Mouse (Mus musculus) liver, postnatal 0 days (tissue): ENCODE measurements around the gene Arid3b. TPM values are rescaled to one million over a fixed set of nuclear protein-coding genes. Genes with fewer than 3 reads are reported as not detected.

Experiments
- ATAC-seq: fragments of 200-750 bp; cut with Nextera tagmentation; 2 replicates; pipeline ENCODE4 v1.8.0; 2017; ENCODE audit warnings: mild to moderate bottlenecking, moderate library complexity
- DNase-seq: peaks from one replicate; pipeline ENCODE4 v3.0.0-alpha.2; 2016
- H3K27ac ChIP-seq: fragments of 300-500 bp; sonication (generic); 2 replicates; pipeline ENCODE4 v1.5.1; 2014; ENCODE audit warnings: antibody characterized with exemption, moderate library complexity, mild to moderate bottlenecking, low read depth
- H3K27me3 ChIP-seq: fragments of 300-500 bp; sonication (generic); 2 replicates; pipeline ENCODE4 v1.6.1; 2014; ENCODE audit warnings: low read length, control low read depth, mixed read lengths; ENCODE audit not compliant: insufficient read depth
- H3K36me3 ChIP-seq: fragments of 300-500 bp; sonication (generic); replicated peaks from 2 replicates; pipeline ENCODE4 v1.6.1; 2014; ENCODE audit warnings: mild to moderate bottlenecking, control low read depth, low read length, moderate library complexity, mixed read lengths; ENCODE audit not compliant: insufficient read depth
- H3K4me1 ChIP-seq: fragments of 300-500 bp; sonication (generic); 2 replicates; pipeline ENCODE4 v1.6.1; 2014; ENCODE audit warnings: antibody characterized with exemption, mild to moderate bottlenecking, control low read depth; ENCODE audit not compliant: insufficient read depth
- H3K4me2 ChIP-seq: fragments of 300-500 bp; sonication (generic); 2 replicates; pipeline ENCODE4 v1.6.1; 2014; ENCODE audit warnings: low read depth, mild to moderate bottlenecking, low read length, moderate library complexity, mixed read lengths
- H3K4me3 ChIP-seq: fragments of 300-500 bp; sonication (generic); 2 replicates; pipeline ENCODE4 v1.5.1; 2014; ENCODE audit warnings: low read depth, low read length
- H3K9ac ChIP-seq: fragments of 300-500 bp; sonication (generic); replicated peaks from 2 replicates; pipeline ENCODE4 v1.6.1; 2014; ENCODE audit warnings: mild to moderate bottlenecking, moderate library complexity
- H3K9me3 ChIP-seq: fragments of 300-500 bp; sonication (generic); 2 replicates; pipeline ENCODE4 v1.6.1; 2016; ENCODE audit warnings: mild to moderate bottlenecking, control low read depth, low read length, mixed read lengths
- CTCF ChIP-seq: sonication (generic); IDR thresholded peaks from 2 replicates; pipeline ENCODE4 v1.5.1; 2016; ENCODE audit warnings: antibody characterized with exemption, low read depth
- EP300 ChIP-seq: IDR thresholded peaks from 2 replicates; pipeline ENCODE4 v1.6.1; 2016; ENCODE audit warnings: antibody characterized with exemption, low read depth, mild to moderate bottlenecking
- WGBS: fragments of 180-500 bp; shearing (Covaris S2); extraction: QIAGEN DNeasy Blood & Tissue Kit; methylation state at CpG from one replicate; pipeline ENCODE4 v1.1.7; 2014; ENCODE audit not compliant: insufficient replicate concordance; 5-methylcytosine and 5-hydroxymethylcytosine counted together
- polyA plus RNA-seq: library from polyadenylated mRNA; unstranded; fragments of >200 nt; fragmentation: Nextera tagmentation; extraction: Ambion mirVana; gene quantifications from 2 replicates; pipeline ENCODE4 v1.2.1, GENCODE M21; 2015

The Arid3b gene
- polyA plus RNA-seq, 1 experiment from 2014 or later = 4.7 TPM

- TF ChIP-seq EP300 = no peak
- no peak for TF ChIP-seq CTCF
- Histone ChIP-seq H3K27me3 (0 out of 2 replicates have a peak, but pooled peaks cover 2% of the 10 kb centered on the region), H3K9me3 (no peaks in the 10 kb centered on the region), H3K4me1 (no peaks in the 10 kb centered on the region), H3K4me3 (no peak overlapping the region), H3K27ac (no peak overlapping the region), H3K36me3 (no peaks in the 10 kb centered on the region), H3K9ac (no peak overlapping the region), H3K4me2 (no peak overlapping the region)
- ATAC-seq = 0 out of 2 replicates have a peak, but pooled peaks have one; percentile 19
- 81% methylated on average over 2 of the region's 2 CpGs for WGBS
- no peak for DNase-seq
Observed at GRCm38 (mm10) chr9:57856456-57856855, 19.9 kb upstream of the Arid3b start.

GRCm38 (mm10) chr9:57854280-57854679 is 17.7 kb upstream of the Arid3b start:
- Histone ChIP-seq H3K36me3 (no peaks in the 10 kb centered on the region), H3K9me3 (no peaks in the 10 kb centered on the region), H3K4me2 (no peak overlapping the region), H3K27ac (no peak overlapping the region), H3K4me3 (no peak overlapping the region), H3K9ac (no peak overlapping the region), H3K4me1 (no peaks in the 10 kb centered on the region), H3K27me3 (no peaks in the 10 kb centered on the region)
- TF ChIP-seq CTCF (no peak), EP300 (no peak)
- ATAC-seq (no peak), DNase-seq (no peak)

- no peak for TF ChIP-seq CTCF
- TF ChIP-seq EP300 = no peak
Observed at GRCm38 (mm10) chr9:57839032-57839431, 2.4 kb upstream of the Arid3b start.

GRCm38 (mm10) chr9:57835841-57836514 is 615 bp downstream of the Arid3b start:
- Histone ChIP-seq H3K27me3 (no peaks in the 10 kb centered on the region), H3K9ac (peak overlapping the region; percentile 76), H3K36me3 (peaks cover 6% of the 10 kb centered on the region), H3K9me3 (no peaks in the 10 kb centered on the region), H3K4me2 (peak overlapping the region; percentile 94), H3K4me3 (peak overlapping the region; percentile 91), H3K4me1 (peaks cover 31% of the 10 kb centered on the region), H3K27ac (peak overlapping the region; percentile 58)
- no peak for TF ChIP-seq EP300
- no peak for TF ChIP-seq CTCF
- 2% methylated on average over 22 of the region's 22 CpGs for WGBS
- ATAC-seq (no peak), DNase-seq (no peak)

More at GRCm38 (mm10) chr9:57839032-57839431, 2.4 kb upstream of the Arid3b start:
- H3K4me1 ChIP-seq = peaks cover 18% of the 10 kb centered on the region
- no peaks in the 10 kb centered on the region for H3K9me3 ChIP-seq
- no peaks in the 10 kb centered on the region for H3K27me3 ChIP-seq
- no peak overlapping the region for H3K4me3 ChIP-seq
- H3K27ac ChIP-seq = no peak overlapping the region
- no peaks in the 10 kb centered on the region for H3K36me3 ChIP-seq
- H3K9ac ChIP-seq = no peak overlapping the region
- ATAC-seq (no peak), DNase-seq (no peak)
- WGBS = 34% methylated on average over 2 of the region's 2 CpGs
- H3K4me2 ChIP-seq = no peak overlapping the region

- H3K9me3 ChIP-seq = no peaks in the 10 kb centered on the region
- peak overlapping the region; percentile 94; the same call in 1 of the 2 replicates for H3K4me2 ChIP-seq
- no peak for DNase-seq
- no peak for ATAC-seq
- WGBS = 62% methylated on average over 11 of the region's 11 CpGs
- H3K4me3 ChIP-seq = peak overlapping the region; percentile 91
- peaks cover 6% of the 10 kb centered on the region for H3K36me3 ChIP-seq
- no peak overlapping the region for H3K9ac ChIP-seq
- peaks cover 38% of the 10 kb centered on the region for H3K4me1 ChIP-seq
- H3K27ac ChIP-seq = no peak overlapping the region
- no peaks in the 10 kb centered on the region for H3K27me3 ChIP-seq
- TF ChIP-seq CTCF = no peak
- TF ChIP-seq EP300 = no peak
Observed at GRCm38 (mm10) chr9:57834629-57835417, 1.8 kb downstream of the Arid3b start.

- TF ChIP-seq EP300 = no peak
- TF ChIP-seq CTCF = no peak
- Histone ChIP-seq H3K36me3 (peaks cover 6% of the 10 kb centered on the region), H3K9ac (no peak overlapping the region), H3K4me1 (peaks cover 43% of the 10 kb centered on the region), H3K9me3 (no peaks in the 10 kb centered on the region), H3K27ac (no peak overlapping the region), H3K4me2 (no peak overlapping the region), H3K27me3 (no peaks in the 10 kb centered on the region), H3K4me3 (no peak overlapping the region)
- no peak for DNase-seq
- no peak for ATAC-seq
- WGBS = 81% methylated on average over 9 of the region's 9 CpGs
Observed at GRCm38 (mm10) chr9:57833762-57834471, 2.7 kb downstream of the Arid3b start.
